Mouse (Mus musculus): ENCODE data around the gene Rrad.

DNA sequence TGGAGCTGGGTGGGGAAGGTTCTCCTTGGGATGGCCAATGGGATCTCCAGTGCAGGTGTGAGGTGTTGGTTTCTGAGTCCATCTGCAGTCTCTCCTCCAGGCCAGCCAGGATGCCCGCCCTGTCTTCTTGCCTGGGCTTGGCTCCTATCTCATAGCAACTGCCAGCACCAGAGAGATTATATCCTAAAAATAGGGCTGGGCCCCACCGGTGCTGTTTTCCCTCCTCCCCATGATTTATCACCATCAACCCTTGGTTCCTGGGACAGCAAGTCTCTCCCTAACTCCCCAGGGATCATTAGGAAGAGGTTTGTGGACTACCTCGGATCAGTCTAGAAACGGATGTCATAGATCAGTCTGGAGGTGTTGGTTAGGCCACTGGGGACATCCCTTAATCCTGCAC lies 18.0 kb downstream of the Rrad start:
- TF ChIP-seq CTCF (IDR thresholded peaks at IDR 0.05; ENCODE audit: insufficient read depth, low read depth, low read length): no peak
- TF ChIP-seq POLR2A (IDR thresholded peaks at IDR 0.05; ENCODE audit: insufficient read depth, low read depth, low read length): no peak

Data from olfactory bulb, adult 2 months (tissue).